ENCODE assay signal across 13 mouse cellular contexts in the genomic region with DNA sequence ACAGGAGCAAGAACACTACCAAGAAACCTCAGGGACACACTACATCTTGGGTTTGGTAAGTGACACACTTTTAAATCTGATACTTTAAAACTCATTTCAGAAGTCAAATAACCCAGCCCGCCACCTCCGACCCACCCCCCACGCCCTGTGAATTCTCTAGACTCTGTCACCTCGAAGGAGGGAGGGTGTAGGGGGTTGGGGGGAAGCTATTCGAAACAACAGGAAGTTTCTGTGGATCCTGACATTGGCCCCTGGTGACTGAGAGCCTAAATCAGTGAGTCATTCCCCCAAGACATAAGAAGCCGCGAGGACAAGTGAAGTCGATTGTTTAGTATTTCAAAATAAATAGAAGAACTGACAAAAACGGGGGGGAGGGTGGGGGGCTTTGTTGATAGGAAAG.
DNase-seq lines count a peak whose midpoint lies in the region; ATAC-seq lines count a peak whose summit lies in the region.
"Had no signal": no experiment of that assay in that cellular context is flagged by ENCODE, and none has a peak within 500 bp of the region (broad histone marks: within the 10 kb centered on the region; RNA-seq: fewer than 3 reads in every experiment).

No protein-coding gene starts in this region.

- DNase-seq in heart, adult 9 months (ENCODE audit: low spot score in 2 of 2): no peak
- DNase-seq in neural tube, embryonic 11.5 days (ENCODE audit: low spot score): no peak
- DNase-seq in limb, embryonic 10.5 days (ENCODE audit: low spot score): no peak
- peak; percentile 33 for DNase-seq in splenic B cell, adult 2 months (ENCODE audit: low read depth, low spot score)
- DNase-seq in frontal cortex, postnatal 25 days (ENCODE audit: low spot score in 2 of 2): no peak
- no peak for DNase-seq in layer of hippocampus, adult 9-10 months (ENCODE audit: low spot score)
- DNase-seq: adrenal gland, postnatal 10 days; kidney, postnatal 4 days; right cerebral cortex, postnatal 25 days had no signal

- H3K9me3 ChIP-seq in heart, embryonic 12.5 days (replicated peaks): no peaks in the 10 kb centered on the region
- H3K9me3 ChIP-seq in neural tube, embryonic 11.5 days (ENCODE audit: control insufficient read depth, low read length): no peaks in the 10 kb centered on the region
- no peaks in the 10 kb centered on the region for H3K9me3 ChIP-seq in neural tube, embryonic 15.5 days (replicated peaks)
- H3K9me3 ChIP-seq in limb, embryonic 10.5 days (replicated peaks): no peaks in the 10 kb centered on the region
- H3K9me3 ChIP-seq: embryonic facial prominence, embryonic 15.5 days; lung, embryonic 15.5 days had no signal

- H3K4me3 ChIP-seq in heart, embryonic 12.5 days: no peak overlapping the region
- no peak overlapping the region for H3K4me3 ChIP-seq in neural tube, embryonic 11.5 days (ENCODE audit: low read depth, low read length)
- no peak overlapping the region for H3K4me3 ChIP-seq in neural tube, embryonic 15.5 days (replicated peaks)
- peak overlapping the region; percentile 31 for H3K4me3 ChIP-seq in limb, embryonic 10.5 days
- H3K4me3 ChIP-seq: embryonic facial prominence, embryonic 15.5 days; lung, embryonic 15.5 days had no signal

- H3K4me1 ChIP-seq in heart, embryonic 12.5 days (replicated peaks): peaks cover 61% of the 10 kb centered on the region
- no peaks in the 10 kb centered on the region; the same call in 1 of the 2 replicates for H3K4me1 ChIP-seq in neural tube, embryonic 11.5 days (ENCODE audit: control insufficient read depth, insufficient read depth, low read length)
- peaks cover 7% of the 10 kb centered on the region for H3K4me1 ChIP-seq in neural tube, embryonic 15.5 days
- H3K4me1 ChIP-seq in limb, embryonic 10.5 days: peaks cover 53% of the 10 kb centered on the region

- peak overlapping the region; percentile 48 for H3K4me2 ChIP-seq in heart, embryonic 12.5 days
- H3K4me2 ChIP-seq in neural tube, embryonic 11.5 days (ENCODE audit: low read depth): 0 out of 2 replicates have a peak overlapping the region, but pooled peaks have one; percentile 9
- H3K4me2 ChIP-seq in neural tube, embryonic 15.5 days: no peak overlapping the region
- H3K4me2 ChIP-seq: embryonic facial prominence, embryonic 15.5 days had no signal

- H3K36me3 ChIP-seq in heart, embryonic 12.5 days: no peaks in the 10 kb centered on the region
- H3K36me3 ChIP-seq in neural tube, embryonic 11.5 days (ENCODE audit: control insufficient read depth, insufficient read depth, low read length): no peaks in the 10 kb centered on the region
- H3K36me3 ChIP-seq in neural tube, embryonic 15.5 days: no peaks in the 10 kb centered on the region
- H3K36me3 ChIP-seq in limb, embryonic 10.5 days: no peaks in the 10 kb centered on the region
- H3K36me3 ChIP-seq in splenic B cell, adult 2 months (ENCODE audit: control insufficient read depth, insufficient read depth, low read length, poor library complexity, severe bottlenecking): no peaks in the 10 kb centered on the region
- H3K36me3 ChIP-seq: embryonic facial prominence, embryonic 15.5 days; lung, embryonic 15.5 days had no signal

- no peaks in the 10 kb centered on the region for H3K27me3 ChIP-seq in heart, embryonic 12.5 days (replicated peaks)
- no peaks in the 10 kb centered on the region for H3K27me3 ChIP-seq in neural tube, embryonic 11.5 days (ENCODE audit: control insufficient read depth, insufficient read depth, low read length)
- peaks cover 9% of the 10 kb centered on the region; the same call in 1 of the 2 replicates for H3K27me3 ChIP-seq in neural tube, embryonic 15.5 days (replicated peaks)
- H3K27me3 ChIP-seq in limb, embryonic 10.5 days (ENCODE audit: low read depth, poor library complexity, severe bottlenecking): peaks cover 5% of the 10 kb centered on the region
- H3K27me3 ChIP-seq in splenic B cell, adult 2 months (ENCODE audit: control insufficient read depth, insufficient read depth, low read length, poor library complexity, severe bottlenecking): no peaks in the 10 kb centered on the region
- H3K27me3 ChIP-seq: lung, embryonic 15.5 days had no signal

- H3K27ac ChIP-seq in heart, embryonic 12.5 days (ENCODE audit: poor library complexity, severe bottlenecking): no peak overlapping the region
- H3K27ac ChIP-seq in neural tube, embryonic 11.5 days (ENCODE audit: low read depth, low read length): no peak overlapping the region
- no peak overlapping the region for H3K27ac ChIP-seq in neural tube, embryonic 15.5 days (replicated peaks)
- 0 out of 2 replicates have a peak overlapping the region, but pooled peaks have one; percentile 26 for H3K27ac ChIP-seq in limb, embryonic 10.5 days
- H3K27ac ChIP-seq: embryonic facial prominence, embryonic 15.5 days; lung, embryonic 15.5 days had no signal

- ATAC-seq in heart, embryonic 12.5 days (ENCODE audit: insufficient number of reproducible peaks, low FRiP score): no peak
- ATAC-seq in neural tube, embryonic 11.5 days (ENCODE audit: insufficient read depth, low FRiP score, low TSS enrichment): no peak
- ATAC-seq in neural tube, embryonic 15.5 days (ENCODE audit: low FRiP score): no peak

- no peak overlapping the region for H3K9ac ChIP-seq in heart, embryonic 12.5 days
- H3K9ac ChIP-seq in neural tube, embryonic 11.5 days (ENCODE audit: low read length): no peak overlapping the region
- no peak overlapping the region for H3K9ac ChIP-seq in neural tube, embryonic 15.5 days (replicated peaks)
- H3K9ac ChIP-seq: embryonic facial prominence, embryonic 15.5 days; lung, embryonic 15.5 days had no signal

- WGBS in heart, embryonic 12.5 days: 6% methylated on average over 9 of the region's 9 CpGs
- WGBS in neural tube, embryonic 11.5 days: 11% methylated on average over 9 of the region's 9 CpGs
- WGBS in neural tube, embryonic 15.5 days: 16% methylated on average over 9 of the region's 9 CpGs
- WGBS in limb, embryonic 10.5 days: 11% methylated on average over 9 of the region's 9 CpGs
